Mouse (Mus musculus) cortical plate, adult 2 months (tissue): Measurements from ENCODE around the gene Gm7075. TPM values are rescaled to one million over a fixed set of nuclear protein-coding genes. Genes with fewer than 3 reads are reported as not detected.
"Not testable (repeated sequence)": the region's sequence is repeated elsewhere in the genome, so short reads cannot be mapped to it uniquely, and the experiment has no call there.

ENCODE experiments used
- H3K27ac ChIP-seq: fragments of 200-500 bp; 2 replicates; pipeline ENCODE4 v1.5.1; 2012; ENCODE audit warnings: low read length, control low read depth, inconsistent platforms; ENCODE audit not compliant: insufficient read depth
- H3K4me1 ChIP-seq: fragments of 200-500 bp; 2 replicates; pipeline ENCODE4 v1.6.1; 2011; ENCODE audit warnings: low read length; ENCODE audit not compliant: control insufficient read depth, insufficient read depth
- H3K4me3 ChIP-seq: fragments of 200-500 bp; 2 replicates; pipeline ENCODE4 v1.5.1; 2011; ENCODE audit warnings: mild to moderate bottlenecking, low read length, control low read depth; ENCODE audit not compliant: insufficient read depth
- CTCF ChIP-seq: fragments of 200-500 bp; IDR thresholded peaks from 2 replicates; pipeline ENCODE4 v1.5.1; 2011; ENCODE audit warnings: mild to moderate bottlenecking, control low read depth, low read length; ENCODE audit not compliant: insufficient read depth; ENCODE audit errors: extremely low read depth
- POLR2A ChIP-seq: fragments of 200-500 bp; IDR thresholded peaks from 2 replicates; pipeline ENCODE4 v1.6.1; 2011; ENCODE audit warnings: mild to moderate bottlenecking, low read length, control low read depth; ENCODE audit not compliant: insufficient read depth; ENCODE audit errors: extremely low read depth
- polyA plus RNA-seq: library from polyadenylated mRNA; depleted of rRNA; stranded (reverse); fragments of >200 nt; gene quantifications from 2 replicates; pipeline ENCODE4 v1.2.3, GENCODE M21; 2012; rRNA removed

The Gm7075 gene
- polyA plus RNA-seq, 1 experiment: not detected

DNA sequence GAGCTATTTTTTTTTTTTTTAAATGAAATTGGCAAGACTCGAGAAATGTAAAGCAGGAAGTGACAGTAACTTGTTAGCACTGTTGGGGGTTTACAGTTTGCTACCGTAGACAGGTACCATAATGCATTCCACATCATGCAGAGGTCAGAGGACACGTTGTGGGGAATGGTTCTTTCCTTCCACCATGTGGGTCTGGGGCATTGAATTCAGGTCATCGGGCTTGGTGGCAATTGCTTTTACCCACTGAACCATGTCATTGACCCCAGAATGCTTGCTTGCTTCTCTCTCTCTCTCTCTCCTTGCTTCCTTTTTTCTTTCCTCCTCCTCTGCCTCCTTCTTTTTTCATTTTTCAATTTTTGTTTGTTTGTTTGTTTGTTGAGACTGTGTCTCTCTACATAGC lies 32.6 kb downstream of the Gm7075 start:
- Histone ChIP-seq H3K4me1 (no peaks in the 10 kb centered on the region), H3K27ac (no peak overlapping the region), H3K4me3 (no peak overlapping the region)
- no peak for TF ChIP-seq CTCF
- no peak for TF ChIP-seq POLR2A

DNA sequence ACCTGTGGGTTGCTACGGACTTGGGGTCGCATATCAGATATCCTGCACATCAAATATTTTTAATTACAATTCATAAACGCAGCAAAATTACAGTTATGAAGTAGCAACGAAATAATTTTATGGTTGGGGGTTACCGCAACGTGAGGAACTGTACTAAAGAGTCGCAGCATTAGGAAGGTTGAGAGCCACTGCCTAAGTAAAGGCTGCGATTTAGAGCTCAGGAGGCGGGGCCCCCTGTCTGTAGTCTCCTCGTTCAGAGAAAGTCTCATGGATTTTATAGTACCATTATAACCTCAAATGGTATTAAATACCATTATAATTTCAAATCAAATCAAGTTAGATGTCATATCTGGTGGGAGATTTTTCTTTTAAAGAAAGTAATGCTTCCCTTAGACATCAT lies 34.6 kb downstream of the Gm7075 start:
- TF ChIP-seq POLR2A: no peak
- no peak for TF ChIP-seq CTCF
- Histone ChIP-seq H3K27ac (no peak overlapping the region), H3K4me3 (peak overlapping the region; percentile 77), H3K4me1 (no peaks in the 10 kb centered on the region)

DNA sequence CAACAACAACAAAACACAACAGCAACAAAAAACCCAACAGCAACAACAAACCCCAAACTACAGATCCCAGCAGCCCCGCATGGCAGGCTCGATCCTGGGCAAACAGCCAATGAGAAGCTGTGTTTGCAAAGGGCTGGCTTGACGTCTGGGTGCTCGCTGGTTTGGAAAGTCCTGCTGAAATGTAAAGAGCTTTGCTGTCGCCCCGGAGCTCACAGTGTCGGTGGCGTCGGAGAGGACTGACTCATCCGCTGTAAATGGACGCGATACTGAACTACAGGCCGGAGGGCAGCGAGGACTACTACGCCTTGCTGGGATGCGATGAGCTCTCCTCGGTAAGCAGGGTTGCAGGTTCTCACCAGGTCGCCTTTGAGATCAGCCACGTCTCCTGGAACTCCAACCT lies 35.1 kb downstream of the Gm7075 start:
- H3K4me3 ChIP-seq: peak overlapping the region; percentile 77
- H3K27ac ChIP-seq: no peak overlapping the region
- TF ChIP-seq POLR2A (peak; percentile 93), CTCF (no peak)
- no peaks in the 10 kb centered on the region for H3K4me1 ChIP-seq

DNA sequence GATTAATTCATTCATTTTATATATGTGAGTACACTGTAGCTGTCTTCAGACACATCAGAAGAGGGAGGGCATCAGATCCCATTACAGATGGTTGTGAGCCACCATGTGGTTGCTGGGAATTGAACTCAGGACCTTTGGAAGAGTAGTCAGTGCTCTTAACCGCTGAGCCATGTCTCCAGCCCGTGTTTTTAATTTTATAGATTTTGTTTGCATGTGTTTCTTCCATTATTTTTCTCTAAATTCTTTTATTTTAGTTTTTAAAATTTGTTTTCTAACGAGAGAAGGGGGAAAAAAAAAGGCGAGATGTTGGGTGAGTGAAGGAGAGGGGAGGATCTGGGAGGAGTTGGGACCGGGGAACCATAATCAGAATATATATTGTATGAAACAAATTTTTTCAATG lies 35.7 kb downstream of the Gm7075 start:
- H3K4me1 ChIP-seq, H3K27ac ChIP-seq, H3K4me3 ChIP-seq: not testable (repeated sequence)

DNA sequence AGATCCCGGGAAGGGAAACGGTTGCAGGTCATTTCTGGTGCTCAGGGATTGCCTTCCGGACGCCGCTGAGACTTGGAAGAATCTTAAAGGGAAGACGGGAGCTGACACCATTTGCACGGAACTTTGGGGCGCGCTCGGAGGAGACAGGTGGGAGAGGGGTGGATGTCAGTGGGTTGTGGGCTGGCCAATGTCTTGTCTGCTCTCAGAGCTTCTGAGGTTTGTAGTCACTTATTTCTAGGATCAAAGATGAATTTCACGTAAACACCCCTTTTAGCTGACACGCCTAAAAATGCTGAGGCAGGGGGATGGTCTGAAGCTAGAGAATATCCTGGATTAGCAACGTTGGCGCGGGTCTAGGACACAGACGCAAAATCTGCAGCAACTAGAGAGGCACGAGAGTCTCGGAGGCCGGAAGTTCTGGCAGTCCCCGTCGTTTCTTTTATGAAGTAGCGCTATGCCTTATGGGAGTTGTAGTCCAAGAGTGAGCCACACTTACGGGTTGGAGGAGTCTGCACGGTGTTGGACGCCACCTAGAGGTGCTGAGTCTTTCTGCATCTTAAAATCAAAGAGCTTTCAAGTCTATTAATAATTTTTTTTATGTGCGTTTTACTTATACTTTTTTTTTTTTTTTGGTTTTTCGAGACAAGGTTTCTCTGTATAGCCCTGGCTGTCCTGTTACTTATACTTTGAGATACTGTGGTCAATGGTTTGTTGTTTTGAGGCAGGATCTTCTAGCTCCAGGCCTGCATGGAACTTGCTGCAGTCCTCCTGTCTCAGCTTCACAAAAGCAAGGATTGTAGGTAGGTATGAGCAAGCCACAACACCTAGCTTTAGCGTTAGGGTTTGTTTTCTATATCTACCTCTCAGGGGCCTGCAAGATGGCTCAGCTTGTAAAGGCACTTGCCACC lies 39.0 kb downstream of the Gm7075 start, which contains the start of gene Dnajc12:
Dnajc12 (plus strand) TSS at position 72 of the 908 bp plus-strand sequence.
- TF ChIP-seq CTCF: peak; percentile 89
- peak; percentile 99 for TF ChIP-seq POLR2A

DNA sequence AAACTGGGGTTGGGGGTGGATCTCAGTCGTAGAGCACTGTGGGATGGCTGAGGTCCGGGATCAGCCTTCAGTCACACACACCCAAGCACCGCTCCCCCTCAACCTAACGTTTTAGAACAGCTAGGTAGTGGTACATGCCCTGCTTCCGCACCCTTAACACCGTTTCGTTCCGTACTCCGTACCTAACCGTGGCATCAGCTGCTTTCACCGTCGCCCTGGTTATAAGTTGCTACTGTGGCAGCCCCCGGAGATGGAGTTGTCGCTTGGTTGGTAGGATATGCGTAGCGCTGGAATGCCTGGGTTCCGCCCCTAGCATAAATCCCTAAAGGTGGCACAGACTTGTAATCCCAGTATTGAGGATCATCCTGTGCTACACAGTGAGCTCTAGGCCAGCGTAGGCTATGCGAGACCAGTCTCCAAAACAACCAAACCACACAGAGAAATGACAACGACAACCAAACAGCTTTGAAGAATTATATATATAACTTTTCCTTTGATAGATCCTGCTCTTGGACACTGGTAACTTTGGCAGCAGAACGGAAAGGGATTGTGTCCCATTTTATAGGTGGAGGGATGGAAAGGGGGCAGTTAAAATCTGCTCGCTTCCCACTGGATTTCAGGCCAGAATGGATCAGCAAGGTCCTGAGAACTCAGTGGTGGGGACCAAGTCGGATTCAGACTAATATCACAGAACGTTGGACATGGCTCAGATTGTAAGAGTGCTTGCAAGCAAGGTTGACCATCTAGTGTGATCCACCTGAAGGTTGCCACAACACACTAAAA lies 39.9 kb downstream of the Gm7075 start, which contains the start of gene Sirt1:
Sirt1 (minus strand) TSS at position 207 of the 783 bp plus-strand sequence.
- peak within 1 kb of the TSS; percentile 52 for H3K4me3 ChIP-seq
- TF ChIP-seq CTCF: no peak
- TF ChIP-seq POLR2A: no peak
- no peaks in the 10 kb centered on the region for H3K4me1 ChIP-seq
- no peak within 1 kb of the TSS for H3K27ac ChIP-seq

More for the DNA sequence above, 39.0 kb downstream of the Gm7075 start, which contains the start of gene Dnajc12:
- Histone ChIP-seq H3K4me1 (no peaks in the 10 kb centered on the region), H3K27ac (no peak within 1 kb of the TSS), H3K4me3 (peak within 1 kb of the TSS; percentile 52)

DNA sequence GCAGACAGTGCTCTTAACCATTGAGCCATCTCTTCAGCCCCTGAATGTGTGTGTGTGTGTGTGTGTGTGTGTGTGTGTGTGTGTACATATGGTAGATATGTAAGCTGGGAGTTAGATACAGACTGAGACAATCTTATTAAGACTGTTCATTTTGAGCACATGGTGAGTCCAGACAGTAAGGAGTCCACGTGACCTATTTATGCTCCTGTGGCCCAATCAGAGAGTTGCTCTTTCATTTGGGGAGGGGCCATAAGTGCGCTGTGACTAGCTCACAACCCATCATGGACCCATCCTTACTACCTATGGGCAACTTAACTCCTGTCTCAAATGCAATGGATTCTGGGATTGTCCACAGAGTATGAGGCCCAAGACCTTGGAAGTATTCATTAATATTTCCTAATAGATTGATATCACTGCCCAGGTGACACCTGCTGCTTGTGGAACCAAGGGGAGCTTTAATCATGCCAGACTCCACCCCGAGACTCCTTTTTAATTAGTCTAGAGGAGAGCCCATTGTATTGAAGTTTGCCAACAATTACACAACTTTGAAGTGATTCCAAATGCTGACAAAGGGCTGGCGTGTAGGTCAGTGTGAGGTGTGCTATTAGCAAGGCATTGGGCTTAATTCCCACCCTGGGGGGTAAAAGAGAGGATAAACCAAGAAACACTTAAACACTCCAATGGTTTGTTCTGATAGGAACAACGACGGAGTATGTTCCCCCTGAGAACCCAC lies 42.5 kb downstream of the Gm7075 start:
- Histone ChIP-seq H3K27ac (no peak overlapping the region), H3K4me1 (no peaks in the 10 kb centered on the region), H3K4me3 (no peak overlapping the region)
- TF ChIP-seq CTCF (no peak), POLR2A (no peak)

DNA sequence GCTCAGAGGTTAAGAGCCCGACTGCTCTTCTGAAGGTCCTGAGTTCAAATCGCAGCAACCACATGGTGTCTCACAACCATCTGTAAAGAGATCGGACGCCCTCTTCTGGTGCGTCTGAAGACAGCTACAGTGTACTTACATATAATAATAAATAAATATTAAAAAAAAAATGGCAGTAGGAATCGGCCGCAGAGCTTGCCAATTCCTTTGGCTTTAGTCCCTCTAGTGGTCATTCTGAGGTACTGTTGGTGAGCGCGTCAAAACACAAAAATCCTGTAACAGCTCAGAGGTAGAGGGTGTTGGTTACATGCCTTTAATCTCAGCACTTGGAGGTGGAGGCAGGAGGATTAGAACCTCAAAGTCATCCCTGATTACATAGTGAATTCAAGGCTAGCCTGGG lies 44.1 kb downstream of the Gm7075 start:
- no peak overlapping the region for H3K27ac ChIP-seq
- TF ChIP-seq CTCF (peak; percentile 66), POLR2A (no peak)
- no peaks in the 10 kb centered on the region for H3K4me1 ChIP-seq
- H3K4me3 ChIP-seq: no peak overlapping the region

DNA sequence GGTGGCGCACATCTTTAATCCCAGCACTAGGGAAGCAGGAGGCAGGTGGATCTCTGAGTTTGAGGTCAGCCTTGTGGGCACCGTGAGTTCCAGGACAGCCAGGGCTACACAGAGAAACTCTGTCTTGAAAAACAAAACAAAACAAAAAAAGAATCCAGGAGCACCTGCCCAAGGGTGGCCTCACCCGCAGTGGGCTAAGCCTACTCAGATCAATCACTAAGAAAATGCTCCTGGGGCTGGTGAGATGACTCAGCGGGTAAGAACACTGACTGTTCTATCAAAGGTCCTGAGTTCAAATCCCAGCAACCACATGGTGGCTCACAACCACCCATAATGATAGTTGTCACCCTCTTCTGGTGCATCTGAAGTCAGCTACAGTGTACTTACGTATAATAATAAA lies 45.3 kb downstream of the Gm7075 start:
- TF ChIP-seq CTCF (no peak), POLR2A (no peak)
- Histone ChIP-seq H3K4me3 (no peak overlapping the region), H3K27ac (no peak overlapping the region), H3K4me1 (no peaks in the 10 kb centered on the region)

Other genes with a start within 250 kb of the Gm7075 start
- 2.5 TPM in 2 replicates for gene Mypn, start 217.8 kb downstream of the Gm7075 start, polyA plus RNA-seq
- gene Herc4, start 178.0 kb downstream of the Gm7075 start, polyA plus RNA-seq: 39.4 and 44.0 TPM in 2 replicates
- 10.5 and 10.8 TPM in 2 replicates for gene Sirt1, start 40.1 kb downstream of the Gm7075 start, polyA plus RNA-seq
- gene Dnajc12, start 39.3 kb downstream of the Gm7075 start, polyA plus RNA-seq: 14.0 and 17.8 TPM in 2 replicates
- gene Ctnna3, start 8.3 kb upstream of the Gm7075 start, polyA plus RNA-seq: 1.0 and 1.3 TPM in 2 replicates